9 mouse cellular contexts compared by ENCODE assay signal in the genomic region with DNA sequence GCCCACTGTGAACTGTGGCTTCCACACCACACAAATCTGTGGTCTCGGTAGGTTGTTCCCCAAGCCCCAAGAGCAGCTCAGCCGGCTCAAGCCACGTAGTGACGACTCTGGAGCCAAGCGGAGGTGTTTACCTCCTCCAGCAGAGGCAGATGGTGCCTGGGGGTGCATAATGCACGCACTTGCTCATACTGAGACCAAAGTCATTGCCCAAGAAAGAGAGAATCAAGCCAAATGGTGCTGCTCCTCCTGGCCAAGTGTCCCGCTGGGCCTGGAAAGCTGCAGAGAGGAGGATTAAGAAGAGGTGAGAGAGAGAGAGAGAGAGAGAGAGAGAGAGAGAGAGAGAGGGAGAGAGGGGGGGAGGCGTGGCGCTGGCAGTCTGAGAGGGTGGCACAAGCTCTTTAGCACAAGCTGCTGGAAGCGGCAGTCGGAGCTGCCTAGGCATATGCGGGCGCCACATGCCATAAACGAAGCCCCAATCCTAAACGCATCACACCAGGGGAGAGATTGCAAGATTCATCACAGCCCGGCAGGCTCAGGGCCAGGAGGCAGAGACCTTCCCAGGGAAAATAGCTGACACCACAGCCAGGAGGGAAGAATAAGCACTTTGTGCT.
DNase-seq lines count a peak whose midpoint lies in the region.
"Had no signal": no experiment of that assay in that cellular context is flagged by ENCODE, and none has a peak within 500 bp of the region (broad histone marks: within the 10 kb centered on the region; RNA-seq: fewer than 3 reads in every experiment).

No protein-coding gene starts in this region.

- peak; percentile 35 for DNase-seq in kidney, adult 9 months
- no peak for DNase-seq in kidney, postnatal 14 days
- peak; percentile 31 to 72 for DNase-seq in cerebellum, postnatal 4 days (ENCODE audit: low spot score in 2 of 2)
- peak; percentile 38 to 41 for DNase-seq in layer of hippocampus, postnatal 25 days (ENCODE audit: extremely low spot score in 1 of 2, low spot score in 1 of 2)
- DNase-seq in right cerebral cortex, postnatal 14 days = peak; percentile 38
- DNase-seq in adrenal gland, postnatal 14 days = no peak
- DNase-seq in gastrocnemius, postnatal 25 days = no peak
- no peak for DNase-seq in spleen, postnatal 14 days (ENCODE audit: low spot score in 2 of 2)
- DNase-seq: adrenal gland, adult 8-10 months had no signal

Comparison
In these comparisons a context has a peak if more than half of its experiments do, and no peak if none do; other contexts are left out.
1. DNase-seq: peak in kidney, adult 9 months (single experiment), cerebellum, postnatal 4 days (2 of 2), layer of hippocampus, postnatal 25 days (2 of 2) and right cerebral cortex, postnatal 14 days (single experiment); none in kidney, postnatal 14 days (single experiment), adrenal gland, postnatal 14 days (single experiment), gastrocnemius, postnatal 25 days (single experiment) and spleen, postnatal 14 days (0 of 2).